In genomic region chr7:82410966-82411365, GRCm38 (mm10) we compare ENCODE assay signal across 24 mouse cellular contexts.
"Had no signal": no experiment of that assay in that cellular context is flagged by ENCODE, and none has a peak within 500 bp of the region (broad histone marks: within the 10 kb centered on the region; RNA-seq: fewer than 3 reads in every experiment).

No protein-coding gene starts in this region.

- DNase-seq: kidney, adult 8-10 months; kidney, postnatal 10 days; kidney, postnatal 36 days; layer of hippocampus, postnatal 36 days; liver; lung, adult 18-20 months; lung, postnatal 14 days; right cerebral cortex, adult 18-20 months; right cerebral cortex, postnatal 14 days; right cerebral cortex, postnatal 4 days; thymus, adult 2 months; thymus, postnatal 25 days had no signal

- H3K36me3 ChIP-seq: kidney, embryonic 15.5 days; limb, embryonic 10.5 days; limb, embryonic 13.5 days; liver, embryonic 12.5 days; liver, embryonic 15.5 days; lung, embryonic 15.5 days; midbrain, embryonic 12.5 days; midbrain, embryonic 15.5 days; neural tube, embryonic 12.5 days; neural tube, embryonic 15.5 days; stomach, embryonic 15.5 days had no signal

- H3K27me3 ChIP-seq: kidney, embryonic 15.5 days; limb, embryonic 13.5 days; liver, embryonic 12.5 days; liver, embryonic 15.5 days; lung, embryonic 15.5 days; midbrain, embryonic 12.5 days; midbrain, embryonic 15.5 days; neural tube, embryonic 12.5 days; neural tube, embryonic 15.5 days; stomach, embryonic 15.5 days had no signal

- H3K9ac ChIP-seq: kidney, embryonic 15.5 days; limb, embryonic 13.5 days; liver, embryonic 12.5 days; liver, embryonic 15.5 days; lung, embryonic 15.5 days; midbrain, embryonic 12.5 days; midbrain, embryonic 15.5 days; neural tube, embryonic 12.5 days; neural tube, embryonic 15.5 days; stomach, embryonic 15.5 days had no signal

- ATAC-seq: liver, embryonic 12.5 days; midbrain, embryonic 15.5 days had no signal

- H3K4me1 ChIP-seq: kidney, embryonic 15.5 days; limb, embryonic 10.5 days; limb, embryonic 13.5 days; liver, embryonic 12.5 days; liver, embryonic 15.5 days; lung, embryonic 15.5 days; midbrain, embryonic 12.5 days; midbrain, embryonic 15.5 days; neural tube, embryonic 12.5 days; neural tube, embryonic 15.5 days; stomach, embryonic 15.5 days had no signal

- H3K4me2 ChIP-seq: kidney, embryonic 15.5 days; limb, embryonic 13.5 days; liver, embryonic 12.5 days; liver, embryonic 15.5 days; lung, embryonic 15.5 days; midbrain, embryonic 12.5 days; midbrain, embryonic 15.5 days; neural tube, embryonic 12.5 days; neural tube, embryonic 15.5 days; stomach, embryonic 15.5 days had no signal

- H3K4me3 ChIP-seq: kidney, embryonic 15.5 days; limb, embryonic 10.5 days; limb, embryonic 13.5 days; liver, embryonic 12.5 days; liver, embryonic 15.5 days; lung, embryonic 15.5 days; midbrain, embryonic 12.5 days; midbrain, embryonic 15.5 days; neural tube, embryonic 12.5 days; neural tube, embryonic 15.5 days; stomach, embryonic 15.5 days had no signal

- H3K27ac ChIP-seq: kidney, embryonic 15.5 days; limb, embryonic 10.5 days; limb, embryonic 13.5 days; liver, embryonic 12.5 days; liver, embryonic 15.5 days; macrophage; midbrain, embryonic 12.5 days; midbrain, embryonic 15.5 days; neural tube, embryonic 12.5 days; neural tube, embryonic 15.5 days; stomach, embryonic 15.5 days had no signal

- H3K9me3 ChIP-seq: kidney, embryonic 15.5 days; limb, embryonic 10.5 days; limb, embryonic 13.5 days; liver, embryonic 12.5 days; liver, embryonic 15.5 days; lung, embryonic 15.5 days; midbrain, embryonic 12.5 days; midbrain, embryonic 15.5 days; neural tube, embryonic 12.5 days; neural tube, embryonic 15.5 days; stomach, embryonic 15.5 days had no signal
